Mouse (Mus musculus) MEL (cell line): ENCODE measurements around the gene Prrg2. TPM values are rescaled to one million over a fixed set of nuclear protein-coding genes. Genes with fewer than 3 reads are reported as not detected.

Experiments used
- DNase-seq: peaks from one replicate; pipeline ENCODE4 v3.0.0; 2011; ENCODE audit warnings: low read depth, low spot score
- H3K27ac ChIP-seq: 2 replicates; pipeline ENCODE4 v1.5.1; 2012; ENCODE audit warnings: low read depth, mild to moderate bottlenecking, control low read depth, low read length, moderate library complexity; ENCODE audit not compliant: control insufficient read depth
- H3K27me3 ChIP-seq, 2 experiments: fragments of 150-350 bp in 1 of 2; sonication (generic) in 1 of 2; 2 replicates each; pipeline ENCODE4 v1.6.1; 2012; ENCODE audit warnings: low read length in 2 of 2, mild to moderate bottlenecking in 2 of 2, improper control_type of control experiment in 1 of 2, moderate library complexity in 1 of 2; ENCODE audit not compliant: insufficient read depth in 2 of 2, control insufficient read depth in 1 of 2
- H3K36me3 ChIP-seq, 2 experiments: 2 replicates each; pipeline ENCODE4 v1.6.1; 2012 to 2014; ENCODE audit warnings: low read length in 2 of 2, improper control_type of control experiment in 1 of 2, inconsistent platforms in 1 of 2, mild to moderate bottlenecking in 1 of 2; ENCODE audit not compliant: insufficient read depth in 2 of 2, control insufficient read depth in 1 of 2
- H3K4me1 ChIP-seq, 2 experiments: fragments of 150-350 bp in 1 of 2; sonication (generic) in 1 of 2; 2 replicates each; pipeline ENCODE4 v1.6.1; 2012; ENCODE audit warnings: low read length in 2 of 2, improper control_type of control experiment in 1 of 2, mild to moderate bottlenecking in 1 of 2; ENCODE audit not compliant: insufficient read depth in 2 of 2, control insufficient read depth in 1 of 2
- H3K4me3 ChIP-seq, 2 experiments: fragments of 150-350 bp in 1 of 2; sonication (generic) in 1 of 2; 2 replicates each; pipeline ENCODE4 v1.5.1; 2012; ENCODE audit warnings: low read depth in 2 of 2, low read length in 2 of 2, mild to moderate bottlenecking in 2 of 2, moderate library complexity in 2 of 2, control low read depth in 1 of 2, improper control_type of control experiment in 1 of 2; ENCODE audit not compliant: control insufficient read depth in 1 of 2, insufficient read depth in 1 of 2
- H3K79me2 ChIP-seq: 2 replicates; pipeline ENCODE4 v1.6.1; 2012; ENCODE audit warnings: mild to moderate bottlenecking, low read length, moderate library complexity; ENCODE audit not compliant: control insufficient read depth, poor library complexity, insufficient read depth
- H3K9ac ChIP-seq: 2 replicates; pipeline ENCODE4 v1.6.1; 2012; ENCODE audit warnings: low read depth, mild to moderate bottlenecking, control low read depth, low read length, moderate library complexity; ENCODE audit not compliant: control insufficient read depth, poor library complexity, severe bottlenecking
- H3K9me3 ChIP-seq: fragments of 150-350 bp; sonication (generic); replicated peaks from 2 replicates; pipeline ENCODE4 v1.6.1; 2012; ENCODE audit warnings: mild to moderate bottlenecking, low read length, improper control_type of control experiment, moderate library complexity; ENCODE audit not compliant: insufficient read depth
- CHD1 ChIP-seq: IDR thresholded peaks from 2 replicates; pipeline ENCODE4 v1.6.1; 2012; ENCODE audit warnings: low read depth, mild to moderate bottlenecking, inconsistent platforms, low read length, improper control_type of control experiment
- CHD2 ChIP-seq: IDR thresholded peaks from 2 replicates; pipeline ENCODE4 v1.6.1; 2011; ENCODE audit warnings: low read length, improper control_type of control experiment
- HCFC1 ChIP-seq: IDR thresholded peaks from 2 replicates; pipeline ENCODE4 v1.6.1; 2012; ENCODE audit warnings: low read depth, mild to moderate bottlenecking, inconsistent platforms, low read length, improper control_type of control experiment, moderate library complexity
- JUND ChIP-seq: IDR thresholded peaks from 2 replicates; pipeline ENCODE4 v1.6.1; 2011; ENCODE audit warnings: low read depth, mild to moderate bottlenecking, improper control_type of control experiment, low read length
- MAZ ChIP-seq: IDR thresholded peaks from 2 replicates; pipeline ENCODE4 v1.6.1; 2012; ENCODE audit warnings: low read depth, mild to moderate bottlenecking, inconsistent platforms, low read length, improper control_type of control experiment
- POLR2A ChIP-seq, 2 experiments: IDR thresholded peaks; 2 replicates each; pipeline ENCODE4 v1.6.1; 2011 to 2012; ENCODE audit warnings: low read length in 2 of 2, mild to moderate bottlenecking in 2 of 2, control low read depth in 1 of 2, improper control_type of control experiment in 1 of 2, low read depth in 1 of 2, moderate library complexity in 1 of 2; ENCODE audit not compliant: control insufficient read depth in 1 of 2, insufficient read depth in 1 of 2, poor library complexity in 1 of 2
- POLR2AphosphoS5 ChIP-seq: IDR thresholded peaks from 2 replicates; pipeline ENCODE4 v1.6.1; 2012; ENCODE audit warnings: low read depth, borderline replicate concordance, mild to moderate bottlenecking, inconsistent platforms, low read length, moderate library complexity, mixed read lengths
- SMC3 ChIP-seq: IDR thresholded peaks from 2 replicates; pipeline ENCODE4 v1.6.1; 2011; ENCODE audit warnings: low read depth, low read length, improper control_type of control experiment
- USF2 ChIP-seq, 2 experiments: IDR thresholded peaks; 2 replicates each; pipeline ENCODE4 v1.6.1; 2011 to 2012; ENCODE audit warnings: improper control_type of control experiment in 2 of 2, low read length in 2 of 2, borderline replicate concordance in 1 of 2, inconsistent platforms in 1 of 2, low read depth in 1 of 2, mild to moderate bottlenecking in 1 of 2; ENCODE audit not compliant: insufficient read depth in 1 of 2
- ZC3H11A ChIP-seq: IDR thresholded peaks from 2 replicates; pipeline ENCODE4 v1.6.1; 2012; ENCODE audit warnings: low read depth, mild to moderate bottlenecking, inconsistent platforms, low read length, improper control_type of control experiment
- ZKSCAN1 ChIP-seq: IDR thresholded peaks from 2 replicates; pipeline ENCODE4 v1.6.1; 2012; ENCODE audit warnings: low read depth, mild to moderate bottlenecking, inconsistent platforms, low read length, improper control_type of control experiment, moderate library complexity
- ZNF384 ChIP-seq: IDR thresholded peaks from 2 replicates; pipeline ENCODE4 v1.6.1; 2012; ENCODE audit warnings: low read depth, mild to moderate bottlenecking, inconsistent platforms, low read length, improper control_type of control experiment
- polyA plus RNA-seq, 2 experiments: library from polyadenylated mRNA; stranded (reverse) in 1 of 2; unstranded in 1 of 2; fragments of >175 nt in 1 of 2; fragments of >200 nt in 1 of 2; gene quantifications; 2 replicates each; pipeline versions ENCODE4 v1.2.1 to v1.2.4; 2012; ENCODE audit warnings: low replicate concordance in 2 of 2, low read depth in 1 of 2; ENCODE audit not compliant: insufficient read length in 2 of 2, insufficient read depth in 1 of 2, missing spikeins in 1 of 2
- total RNA-seq: library from RNA; depleted of rRNA; stranded (reverse); fragments of 300-350 nt; gene quantifications from 2 replicates; pipeline ENCODE4 v1.2.3, GENCODE M21; 2012

The Prrg2 gene
- total and polyA plus RNA-seq, 3 experiments, result 7.5 to 16.9 TPM; not detected in 1

DNA sequence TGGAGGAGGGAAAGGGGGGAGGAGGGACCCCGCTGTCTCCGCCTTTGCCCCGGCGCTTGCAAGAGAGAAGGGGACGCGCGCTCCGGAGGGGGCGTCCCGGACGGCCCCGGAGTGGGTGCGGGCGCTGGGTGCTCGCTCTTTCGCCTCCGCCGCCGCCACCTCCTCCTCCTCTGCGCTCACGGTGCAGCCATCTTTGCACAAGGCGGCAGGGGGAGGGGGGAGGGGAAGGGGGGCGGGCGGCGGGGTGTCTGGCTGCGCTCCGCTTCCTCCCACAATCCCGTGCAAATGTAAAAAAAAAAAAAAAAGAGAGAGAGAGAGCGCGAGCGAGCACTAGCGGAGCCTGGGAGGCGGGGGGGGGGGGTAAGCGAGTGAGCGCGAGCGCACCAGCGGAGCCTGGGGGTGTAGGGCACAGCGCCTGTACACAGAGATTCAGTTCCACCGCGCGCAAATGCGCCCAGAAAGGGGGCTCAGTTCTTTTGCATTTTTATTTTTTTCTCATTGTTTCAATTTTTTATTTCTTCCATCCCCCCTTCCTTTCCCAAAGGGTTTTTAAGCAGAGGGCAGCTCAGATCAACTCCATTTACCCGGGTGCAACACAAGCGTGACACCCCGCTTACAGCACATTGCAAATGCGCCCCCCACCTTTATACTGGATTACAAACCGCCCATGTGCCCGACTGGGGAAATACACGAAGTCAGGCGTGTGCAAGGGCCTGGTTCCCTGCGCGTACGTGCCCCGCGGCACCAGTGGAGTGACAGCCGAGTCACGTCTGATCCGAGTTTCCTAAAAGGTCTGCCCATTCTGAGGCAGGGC lies 9.2 kb downstream of the Prrg2 start (continued):
- no peak for TF ChIP-seq USF2 (IDR thresholded peaks at IDR 0.05; ENCODE audit: borderline replicate concordance in 1 of 2, insufficient read depth in 1 of 2, low read depth in 1 of 2, low read length in 2 of 2)
- no peak for TF ChIP-seq ZC3H11A
- TF ChIP-seq HCFC1, result peak; percentile 72
- no peak for TF ChIP-seq CHD2

DNA sequence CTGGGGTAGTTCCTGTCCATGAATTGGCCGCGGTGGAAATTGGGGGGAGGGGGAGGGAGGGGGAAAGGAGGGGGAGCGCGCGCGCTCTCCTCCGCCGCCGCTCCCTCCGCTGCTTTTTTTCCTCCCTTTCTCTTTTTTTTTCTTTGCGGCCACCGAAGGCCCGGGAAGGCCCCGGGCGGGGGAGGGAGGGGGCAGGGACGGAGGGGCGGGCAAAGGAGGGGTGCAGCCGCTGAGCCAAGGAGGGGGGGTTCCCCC lies 9.7 kb downstream of the Prrg2 start, which contains the start of gene Prr12:
TSS of gene Prr12 (minus strand) at position 20 of the 255 bp plus-strand sequence.
- no peaks in the 10 kb centered on the region for H3K9me3 ChIP-seq
- TF ChIP-seq ZNF384, result peak; percentile 78; the same call in 1 of the 2 replicates
- TF ChIP-seq SMC3, result no peak
- TF ChIP-seq JUND, result no peak
- TF ChIP-seq USF2 (IDR thresholded peaks at IDR 0.05; ENCODE audit: borderline replicate concordance in 1 of 2, insufficient read depth in 1 of 2, low read depth in 1 of 2, low read length in 2 of 2), result no peak
- no peak for TF ChIP-seq POLR2AphosphoS5
- no peak for TF ChIP-seq ZKSCAN1
- TF ChIP-seq, all 39 proteins: peak for 1
- peak within 1 kb of the TSS; percentile 95 for H3K27ac ChIP-seq
- peaks cover 25% of the 10 kb centered on the region for H3K79me2 ChIP-seq
- no peak for DNase-seq
- H3K27me3 ChIP-seq, result no peaks in the 10 kb centered on the region
- H3K36me3 ChIP-seq, result peaks cover 0 to 5% of the 10 kb centered on the region in 2 experiments; a peak in 2 of 4 replicates
- H3K4me1 ChIP-seq, result peaks cover 3 to 15% of the 10 kb centered on the region in 2 experiments; a peak in 3 of 4 replicates
- H3K4me3 ChIP-seq, result peak within 1 kb of the TSS; percentile 73 to 93
- H3K9ac ChIP-seq, result peak within 1 kb of the TSS; percentile 81

DNA sequence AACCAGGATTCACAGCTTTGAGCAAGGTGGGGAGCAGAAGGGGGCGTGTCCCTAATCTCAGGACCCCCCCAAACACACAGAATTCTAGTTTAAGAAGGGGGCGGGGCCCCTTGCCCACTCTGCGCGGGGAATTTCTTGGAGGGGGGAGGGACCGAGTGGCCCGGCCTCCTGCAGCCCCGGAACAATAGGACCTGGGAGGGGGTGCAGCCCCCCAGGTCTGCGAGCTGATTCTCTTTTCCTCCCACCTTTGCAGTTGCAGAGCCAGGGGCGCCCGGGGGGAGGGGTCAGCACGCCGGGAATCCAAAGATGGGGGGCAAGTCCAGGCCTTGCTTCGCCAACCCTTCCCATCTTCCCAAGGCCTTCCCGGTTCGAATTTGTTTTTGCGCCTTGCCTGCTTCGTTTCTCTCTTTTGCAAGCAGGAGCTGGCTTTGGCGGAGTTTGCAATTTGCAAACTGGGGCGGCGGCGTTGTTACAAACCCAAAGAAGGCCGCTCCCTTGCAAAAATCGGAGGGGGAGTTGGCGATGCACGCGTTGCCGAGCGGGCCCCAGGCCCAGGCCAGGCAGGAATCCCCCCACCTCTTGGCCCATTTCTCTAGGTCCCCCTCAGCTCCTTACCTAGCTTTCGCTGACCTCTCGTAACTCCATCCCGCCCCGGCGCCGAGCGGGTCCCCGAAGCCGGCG lies 10.2 kb downstream of the Prrg2 start:
- DNase-seq, result peak; percentile 74
- H3K9ac ChIP-seq, result peak overlapping the region; percentile 81
- no peaks in the 10 kb centered on the region for H3K27me3 ChIP-seq
- no peaks in the 10 kb centered on the region for H3K9me3 ChIP-seq
- TF ChIP-seq POLR2A (IDR thresholded peaks at IDR 0.05; ENCODE audit: control insufficient read depth in 1 of 2, insufficient read depth in 1 of 2, low read depth in 1 of 2, low read length in 2 of 2, poor library complexity in 1 of 2) (peak in 1 of 2 experiments; percentile 29; a peak in 1 of 4 replicates), MAZ (no peak), CHD1 (0 out of 2 replicates have a peak, but pooled peaks have one; percentile 22)
- peaks cover 3 to 15% of the 10 kb centered on the region in 2 experiments; a peak in 3 of 4 replicates for H3K4me1 ChIP-seq
- H3K27ac ChIP-seq, result peak overlapping the region; percentile 78
- H3K4me3 ChIP-seq, result peak overlapping the region; percentile 66 to 93
- H3K79me2 ChIP-seq, result peaks cover 25% of the 10 kb centered on the region
- peaks cover 0 to 5% of the 10 kb centered on the region in 2 experiments; a peak in 3 of 4 replicates for H3K36me3 ChIP-seq
